Mouse (Mus musculus) heart, adult 2 months (tissue): ENCODE data around the gene Nup107. TPM values are rescaled to one million over a fixed set of nuclear protein-coding genes. Genes with fewer than 3 reads are reported as not detected.

ENCODE experiments used
- DNase-seq, 2 experiments: peaks; one replicate each; pipeline ENCODE4 v3.0.0; 2021
- H3K27ac ChIP-seq: fragments of 200-600 bp; 2 replicates; pipeline ENCODE4 v1.8.1; 2022
- H3K27me3 ChIP-seq: fragments of 200-500 bp; 2 replicates; pipeline ENCODE4 v1.6.1; 2012; ENCODE audit warnings: mild to moderate bottlenecking, low read length, inconsistent platforms, mixed read lengths; ENCODE audit not compliant: control insufficient read depth, insufficient read depth
- H3K36me3 ChIP-seq: fragments of 200-500 bp; 2 replicates; pipeline ENCODE4 v1.6.1; 2012; ENCODE audit warnings: low read length, inconsistent platforms; ENCODE audit not compliant: control insufficient read depth, insufficient read depth
- H3K4me1 ChIP-seq: fragments of 200-500 bp; 2 replicates; pipeline ENCODE4 v1.6.1; 2011; ENCODE audit warnings: low read length; ENCODE audit not compliant: control insufficient read depth, insufficient read depth
- H3K4me3 ChIP-seq: fragments of 200-600 bp; 2 replicates; pipeline ENCODE4 v1.8.1; 2022
- H3K79me2 ChIP-seq: fragments of 200-500 bp; replicated peaks from 2 replicates; pipeline ENCODE4 v1.6.1; 2012; ENCODE audit warnings: mild to moderate bottlenecking, inconsistent platforms, low read length, moderate library complexity, mixed read lengths; ENCODE audit not compliant: control insufficient read depth, insufficient read depth
- H3K9ac ChIP-seq: fragments of 200-500 bp; 2 replicates; pipeline ENCODE4 v1.6.1; 2012; ENCODE audit warnings: low read depth, mild to moderate bottlenecking, control low read depth, inconsistent platforms, low read length, mixed read lengths
- CTCF ChIP-seq: fragments of 200-600 bp; IDR thresholded peaks from 2 replicates; pipeline ENCODE4 v1.8.1; 2022; ENCODE audit warnings: antibody characterized with exemption, mild to moderate bottlenecking, moderate library complexity
- EP300 ChIP-seq: fragments of 200-500 bp; IDR thresholded peaks from 2 replicates; pipeline ENCODE4 v1.6.1; 2011; ENCODE audit warnings: low read depth, low read length, control low read depth; ENCODE audit not compliant: insufficient read depth
- POLR2A ChIP-seq: fragments of 200-500 bp; IDR thresholded peaks from 2 replicates; pipeline ENCODE4 v1.6.1; 2011; ENCODE audit warnings: mild to moderate bottlenecking, low read depth, low read length, control low read depth; ENCODE audit not compliant: insufficient read depth
- WGBS: fragments of 180-500 bp; shearing (Covaris S2); methylation state at CpG from one replicate; pipeline ENCODE4 v1.1.7; 2018; 5-methylcytosine and 5-hydroxymethylcytosine counted together
- intact Hi-C: fragments of 180-260 bp; cut with DNase I; formaldehyde crosslinking; loops from one replicate; pipeline ENCODE4 v1.15.1; 2025
- polyA plus RNA-seq: library from polyadenylated mRNA; depleted of rRNA; stranded (reverse); fragments of >200 nt; gene quantifications from 2 replicates; pipeline ENCODE4 v1.2.3, GENCODE M21; 2012
- total RNA-seq, 2 experiments: library from RNA; stranded (reverse); gene quantifications; 2 replicates each; pipeline ENCODE4 v1.2.3; 2021

Gene Nup107
- total and polyA plus RNA-seq, 3 experiments: 4.9 to 8.6 (median 7.0) TPM

DNA sequence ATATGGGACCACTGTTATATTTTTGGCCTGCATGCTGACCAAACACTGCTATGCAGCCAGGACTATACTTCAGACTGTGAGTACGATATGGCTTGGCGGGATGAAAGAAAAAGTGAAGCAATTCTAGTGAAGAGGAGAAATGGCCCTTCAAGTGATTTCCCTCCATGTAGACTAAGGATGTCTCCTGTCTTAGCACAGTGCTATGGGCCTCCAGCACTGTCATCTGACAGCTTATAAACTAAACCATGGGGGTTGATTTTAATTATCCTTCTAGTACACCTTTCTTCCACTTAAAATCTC lies 1.4 kb downstream of the Nup107 start:
- Histone ChIP-seq H3K4me3 (no peak overlapping the region), H3K27me3 (no peaks in the 10 kb centered on the region)
- 84% methylated on average over 2 of the region's 2 CpGs for whole genome bisulfite sequencing

DNA sequence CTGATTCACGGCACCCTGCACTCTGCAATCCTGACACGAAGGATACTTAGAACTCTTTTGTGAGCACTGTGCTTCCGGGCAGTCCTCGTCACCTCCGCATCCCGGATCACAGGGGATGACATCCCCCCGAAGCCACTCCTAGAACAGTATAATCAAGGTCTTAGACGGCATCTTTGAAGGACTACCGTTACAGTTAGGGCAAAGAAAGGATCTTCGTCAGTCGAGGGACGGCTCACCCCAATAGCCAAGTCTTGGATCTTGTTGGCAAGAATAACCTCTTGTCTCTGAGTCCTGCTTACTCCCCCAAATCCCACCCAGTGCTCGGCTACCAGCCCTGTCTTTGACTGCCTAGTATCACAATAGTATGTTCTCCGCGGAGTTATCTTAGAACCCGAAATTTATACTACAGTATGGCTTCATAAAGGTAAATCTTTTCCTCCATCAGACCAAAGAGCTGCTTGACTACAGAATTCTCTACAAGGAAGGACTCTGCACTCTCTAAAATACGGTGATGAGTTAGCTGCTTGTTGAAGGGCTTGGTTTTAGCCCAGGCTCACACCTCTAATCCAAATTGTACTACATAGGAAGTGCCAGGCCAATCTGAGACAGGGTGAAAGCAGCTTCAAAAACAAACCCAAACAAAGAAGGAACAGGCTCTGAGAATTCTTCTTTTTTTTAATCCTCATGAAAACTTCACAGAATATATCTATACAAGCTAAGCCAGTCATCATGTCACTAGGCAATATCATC lies 1.9 kb downstream of the Nup107 start:
- no peaks in the 10 kb centered on the region for H3K4me1 ChIP-seq
- no peak overlapping the region for H3K27ac ChIP-seq
- WGBS: 91% methylated on average over 17 of the region's 17 CpGs
- intact Hi-C loops: loop anchor here (1.0 kb wide), 1 partner anchor 44 kb away; the partner anchor contains the start of gene Slc35e3
- H3K79me2 ChIP-seq: peaks cover 2% of the 10 kb centered on the region
- DNase-seq: no peak
- H3K27me3 ChIP-seq: no peaks in the 10 kb centered on the region
- no peak for TF ChIP-seq POLR2A
- no peak for TF ChIP-seq CTCF
- TF ChIP-seq EP300: no peak
- no peaks in the 10 kb centered on the region for H3K36me3 ChIP-seq
- H3K9ac ChIP-seq: no peak overlapping the region
- no peak overlapping the region for H3K4me3 ChIP-seq

More for the DNA sequence above, 1.4 kb downstream of the Nup107 start:
- H3K27ac ChIP-seq: no peak overlapping the region
- H3K4me1 ChIP-seq: no peaks in the 10 kb centered on the region
- TF ChIP-seq POLR2A (no peak), EP300 (no peak), CTCF (no peak)
- H3K9ac ChIP-seq: no peak overlapping the region
- H3K79me2 ChIP-seq: peaks cover 2% of the 10 kb centered on the region
- H3K36me3 ChIP-seq: no peaks in the 10 kb centered on the region
- no peak for DNase-seq
- intact Hi-C loops: loop anchor here (1.0 kb wide), 1 partner anchor 45 kb away; the partner anchor contains the start of gene Slc35e3

DNA sequence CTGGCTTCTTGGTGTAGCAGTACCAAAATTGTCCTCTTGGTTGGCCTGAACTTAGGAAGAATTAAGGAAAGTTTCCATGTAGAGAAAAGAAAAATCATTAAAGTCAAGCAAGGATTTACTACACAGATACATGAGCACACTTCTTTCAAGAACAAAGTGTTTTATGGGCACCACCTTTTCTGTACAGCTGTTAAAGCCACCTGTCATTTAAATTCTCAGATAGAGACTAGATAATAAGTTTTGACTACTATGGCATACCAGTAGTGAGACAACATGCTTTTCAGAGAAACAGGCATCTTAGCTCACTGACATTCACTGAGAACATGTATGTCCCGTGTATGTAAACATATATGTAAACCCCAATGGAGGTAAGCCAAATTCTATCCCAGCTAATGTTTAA lies 2.5 kb downstream of the Nup107 start:
- no peak for DNase-seq
- no peak for TF ChIP-seq POLR2A
- TF ChIP-seq EP300: no peak
- TF ChIP-seq CTCF: no peak
- H3K27ac ChIP-seq: no peak overlapping the region
- H3K9ac ChIP-seq: no peak overlapping the region
- no peaks in the 10 kb centered on the region for H3K27me3 ChIP-seq
- no peak overlapping the region for H3K4me3 ChIP-seq
- intact Hi-C loops: no loop called here
- 81% methylated on average over 1 of the region's 1 CpGs for WGBS
- H3K4me1 ChIP-seq: no peaks in the 10 kb centered on the region
- no peaks in the 10 kb centered on the region for H3K36me3 ChIP-seq
- H3K79me2 ChIP-seq: peaks cover 2% of the 10 kb centered on the region

DNA sequence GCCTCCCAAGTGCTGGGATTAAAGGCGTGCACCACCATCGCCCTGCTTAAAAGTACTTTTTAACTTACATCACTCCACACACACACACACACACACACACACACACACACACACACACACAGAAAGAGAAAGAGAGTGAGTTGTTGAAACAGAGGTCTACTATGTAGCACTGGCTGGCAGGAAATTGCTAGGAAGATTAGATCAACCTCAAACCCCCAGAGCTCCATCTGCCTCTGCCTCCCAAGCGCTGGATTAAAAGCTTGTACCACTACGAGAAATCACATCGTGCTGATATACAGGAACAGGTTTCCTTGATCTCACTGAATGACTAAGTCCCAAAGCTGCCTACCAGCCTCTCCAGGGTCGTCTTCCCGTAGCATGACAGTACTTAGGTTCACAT lies 7.9 kb downstream of the Nup107 start:
- intact Hi-C loops: no loop called here
- no peaks in the 10 kb centered on the region for H3K27me3 ChIP-seq
- H3K79me2 ChIP-seq: no peaks in the 10 kb centered on the region
- H3K27ac ChIP-seq: no peak overlapping the region
- WGBS: 90% methylated on average over 7 of the region's 7 CpGs
- no peak for DNase-seq
- no peak overlapping the region for H3K9ac ChIP-seq
- H3K4me1 ChIP-seq: no peaks in the 10 kb centered on the region
- H3K36me3 ChIP-seq: no peaks in the 10 kb centered on the region
- TF ChIP-seq POLR2A: no peak
- TF ChIP-seq CTCF: no peak
- no peak for TF ChIP-seq EP300
- H3K4me3 ChIP-seq: no peak overlapping the region

DNA sequence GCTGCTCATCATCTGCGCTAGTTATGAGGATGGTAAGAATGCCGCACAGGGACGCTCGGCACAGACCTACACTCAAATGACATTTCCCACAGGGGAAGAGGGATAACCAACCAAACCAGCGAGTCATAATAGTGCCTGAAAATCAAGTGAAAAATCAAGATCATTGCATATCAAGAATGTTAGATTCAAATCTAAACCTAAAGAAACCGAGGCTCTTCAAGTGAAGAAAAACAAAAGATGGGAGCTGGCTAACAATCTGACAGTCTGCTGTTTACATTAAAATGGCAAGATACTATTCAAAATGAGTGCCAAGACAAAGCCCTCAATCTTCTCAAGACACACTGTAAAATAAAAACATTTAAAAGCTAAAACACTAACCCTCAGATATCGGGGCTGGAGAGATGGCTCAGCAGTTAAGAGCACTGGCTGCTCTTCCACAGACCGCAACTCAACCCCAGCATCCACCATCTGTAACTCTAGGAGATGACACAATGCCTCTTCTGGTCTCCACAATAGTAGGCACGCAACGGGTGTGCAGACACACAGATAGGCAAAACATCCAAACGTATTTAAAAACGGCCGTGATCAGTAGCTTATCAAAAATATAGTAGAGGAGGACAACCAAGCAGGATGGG lies 8.6 kb downstream of the Nup107 start:
- intact Hi-C loops: no loop called here
- TF ChIP-seq CTCF (no peak), EP300 (no peak), POLR2A (no peak)
- no peak for DNase-seq
- WGBS: 92% methylated on average over 13 of the region's 13 CpGs
- H3K36me3 ChIP-seq: no peaks in the 10 kb centered on the region
- H3K27ac ChIP-seq: no peak overlapping the region
- H3K9ac ChIP-seq: no peak overlapping the region
- no peaks in the 10 kb centered on the region for H3K79me2 ChIP-seq
- H3K4me3 ChIP-seq: no peak overlapping the region
- H3K4me1 ChIP-seq: no peaks in the 10 kb centered on the region
- H3K27me3 ChIP-seq: no peaks in the 10 kb centered on the region
